Mouse (Mus musculus) spleen, adult 2 months (tissue): Measurements from ENCODE around the gene Idh3b.

Source experiments
- CTCF ChIP-seq: fragments of 200-500 bp; IDR thresholded peaks from 2 replicates; pipeline ENCODE4 v1.5.1; 2011; ENCODE audit warnings: mild to moderate bottlenecking, inconsistent platforms; ENCODE audit not compliant: insufficient read depth, insufficient read length, insufficient replicate concordance; ENCODE audit errors: extremely low read depth
- POLR2A ChIP-seq: fragments of 200-500 bp; IDR thresholded peaks from 2 replicates; pipeline ENCODE4 v1.6.1; 2011; ENCODE audit warnings: low read depth, low read length, inconsistent platforms

DNA sequence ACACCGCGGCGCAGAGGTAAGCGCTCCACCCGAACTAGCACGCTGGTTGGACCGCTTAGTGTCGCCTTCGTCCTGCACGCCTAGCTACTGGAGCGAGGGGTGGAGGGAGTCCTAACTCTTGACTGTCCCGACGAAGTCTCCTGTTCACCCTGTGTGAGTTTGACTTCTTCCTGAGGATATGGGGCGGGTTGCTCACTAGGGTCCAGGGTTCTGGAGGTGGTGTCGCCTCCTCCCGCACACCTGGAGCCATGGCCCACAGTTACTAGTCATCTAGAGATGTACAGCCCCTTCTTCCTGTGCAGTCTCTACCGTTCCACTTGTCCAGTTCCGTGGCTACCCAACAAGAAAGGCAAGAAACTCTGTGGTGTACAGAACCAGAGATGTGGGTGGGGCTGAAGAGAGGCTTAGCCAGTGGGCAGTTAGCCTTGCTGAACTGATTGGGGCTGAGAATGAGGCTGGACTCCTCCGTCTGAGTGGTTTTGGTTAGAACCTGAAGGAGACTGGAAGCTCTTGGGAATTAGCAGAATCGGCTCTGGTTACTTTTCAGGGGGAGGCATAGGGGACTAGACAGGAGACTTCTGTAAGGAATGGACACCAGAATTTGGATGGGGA, 11.9 kb upstream of the Idh3b start:
- TF ChIP-seq CTCF (no peak), POLR2A (no peak)
